Mouse (Mus musculus) activated CD4-positive, CD25-positive, alpha-beta regulatory T cell, adult 9 weeks (primary cell): ENCODE data around the gene Mrpl47. TPM values are rescaled to one million over a fixed set of nuclear protein-coding genes. Genes with fewer than 3 reads are reported as not detected.

Experiments
- polyA plus RNA-seq: library from polyadenylated mRNA; unstranded; fragments of 100-300 nt; shearing (Covaris generic); gene quantifications from one replicate; pipeline ENCODE4 v1.2.1, GENCODE M21; 2017

The Mrpl47 gene
- 20.7 TPM for polyA plus RNA-seq

DNA sequence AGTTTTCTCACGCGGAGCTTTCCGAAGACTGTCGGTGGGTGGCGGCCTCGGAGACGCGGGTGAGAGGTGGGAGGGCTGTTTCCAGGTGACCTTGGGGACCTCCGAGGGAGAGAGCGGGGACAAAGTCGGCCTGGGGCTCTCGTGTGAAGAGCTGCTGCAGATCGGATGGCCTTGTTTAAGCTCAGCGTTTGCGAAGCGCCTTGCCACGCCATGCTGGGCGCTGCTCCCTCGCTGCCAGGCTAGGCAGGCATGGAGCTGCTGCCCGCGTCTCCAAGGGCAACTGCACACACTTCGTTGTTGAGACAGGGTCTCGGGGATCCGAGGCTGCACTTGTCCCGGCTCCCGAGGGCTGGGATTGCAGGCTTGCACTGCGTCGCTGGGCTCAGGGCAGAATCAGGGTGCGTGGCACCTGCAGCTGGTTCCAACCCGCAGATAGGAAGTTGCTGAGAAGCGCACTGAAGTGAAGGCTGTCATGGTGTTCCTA, at the start of gene Mrpl47:
Mrpl47 (minus strand) TSS at position 434 of the 484 bp plus-strand sequence.

GRCm38 (mm10) chr3:32736244-32737171, 897 bp downstream of the Mrpl47 start, which contains the start of gene Ndufb5:
TSS of gene Ndufb5 (plus strand) at chr3:32736990.

GRCm38 (mm10) chr3:32705647-32706348, 31.6 kb downstream of the Mrpl47 start, which contains the start of gene Actl6a:
TSS of gene Actl6a (plus strand) at chr3:32706298.

Other genes with a start within 250 kb of the Mrpl47 start
- not detected for gene Kcnmb3, start 245.4 kb downstream of the Mrpl47 start, polyA plus RNA-seq
- gene Zfp639, start 227.3 kb downstream of the Mrpl47 start, polyA plus RNA-seq = 26.9 TPM
- gene Mfn1, start 208.1 kb downstream of the Mrpl47 start, polyA plus RNA-seq = 7.5 TPM
- gene Gnb4, start 121.0 kb downstream of the Mrpl47 start, polyA plus RNA-seq = 12.7 TPM
- 113 TPM for gene Actl6a, start 31.3 kb downstream of the Mrpl47 start, polyA plus RNA-seq
- gene Ndufb5, start 615 bp downstream of the Mrpl47 start, polyA plus RNA-seq = 198 TPM
- not detected for gene Usp13, start 79.9 kb upstream of the Mrpl47 start, polyA plus RNA-seq